ENCODE assay signal across 9 mouse cellular contexts in the genomic region with DNA sequence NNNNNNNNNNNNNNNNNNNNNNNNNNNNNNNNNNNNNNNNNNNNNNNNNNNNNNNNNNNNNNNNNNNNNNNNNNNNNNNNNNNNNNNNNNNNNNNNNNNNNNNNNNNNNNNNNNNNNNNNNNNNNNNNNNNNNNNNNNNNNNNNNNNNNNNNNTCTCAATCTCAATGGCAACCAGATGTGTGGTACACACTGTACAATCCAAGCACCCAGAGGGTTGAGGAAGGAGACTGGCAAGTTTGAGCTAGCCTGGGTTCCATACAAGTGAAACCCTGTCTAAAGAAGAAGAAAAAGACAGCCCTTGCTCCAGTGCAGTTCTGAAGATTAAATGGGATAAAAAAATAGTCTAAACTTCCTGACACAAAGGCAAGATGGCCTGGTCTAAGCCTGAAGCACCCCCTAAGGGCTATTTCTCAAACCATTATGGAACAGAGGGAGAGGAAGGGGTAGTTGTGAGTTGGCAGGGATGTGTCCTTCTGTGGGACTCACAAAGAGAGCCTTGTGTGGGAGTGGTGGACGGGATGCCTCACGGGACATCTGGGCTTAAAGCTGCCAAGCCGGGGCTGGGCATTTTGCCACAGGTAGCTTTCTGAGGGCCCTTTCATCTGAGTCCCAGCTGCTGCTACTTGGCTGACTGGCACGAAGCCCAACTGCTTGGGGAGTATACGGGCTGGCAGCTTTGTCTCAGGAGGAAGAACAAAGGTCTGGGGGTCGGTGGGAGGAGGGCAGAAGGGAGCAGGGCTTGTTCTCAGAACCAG. TPM values are rescaled to one million over a fixed set of nuclear protein-coding genes. Genes with fewer than 3 reads are reported as not detected.
DNase-seq lines count a peak whose midpoint lies in the region; ATAC-seq lines count a peak whose summit lies in the region.
"Had no signal": no experiment of that assay in that cellular context is flagged by ENCODE, and none has a peak within 500 bp of the region (broad histone marks: within the 10 kb centered on the region; RNA-seq: fewer than 3 reads in every experiment).

No protein-coding gene starts in this region.

- WGBS in forebrain, embryonic 15.5 days, result 10% methylated on average over 6 of the region's 6 CpGs
- WGBS in lung, embryonic 16.5 days, result 7% methylated on average over 6 of the region's 6 CpGs

- H3K27me3 ChIP-seq in forebrain, embryonic 15.5 days, result no peaks in the 10 kb centered on the region
- no peaks in the 10 kb centered on the region for H3K27me3 ChIP-seq in lung, embryonic 16.5 days (ENCODE audit: control insufficient read depth, insufficient read depth, low read depth, low read length)
- H3K27me3 ChIP-seq: liver, embryonic 13.5 days had no signal

- no peak overlapping the region for H3K4me3 ChIP-seq in forebrain, embryonic 15.5 days
- H3K4me3 ChIP-seq in lung, embryonic 16.5 days (ENCODE audit: low read length), result no peak overlapping the region
- H3K4me3 ChIP-seq: liver, embryonic 13.5 days had no signal

- no peak overlapping the region for H3K4me2 ChIP-seq in forebrain, embryonic 15.5 days (replicated peaks)
- no peak overlapping the region for H3K4me2 ChIP-seq in lung, embryonic 16.5 days (ENCODE audit: low read depth, low read length)
- H3K4me2 ChIP-seq: liver, embryonic 13.5 days had no signal

- 0 out of 2 replicates have a peak overlapping the region, but pooled peaks have one; percentile 1 for H3K9ac ChIP-seq in forebrain, embryonic 15.5 days (replicated peaks)
- no peak overlapping the region for H3K9ac ChIP-seq in lung, embryonic 16.5 days (ENCODE audit: low read length)
- H3K9ac ChIP-seq: liver, embryonic 13.5 days had no signal

- H3K36me3 ChIP-seq in forebrain, embryonic 15.5 days, result no peaks in the 10 kb centered on the region
- no peaks in the 10 kb centered on the region for H3K36me3 ChIP-seq in lung, embryonic 16.5 days (ENCODE audit: control insufficient read depth, insufficient read depth, low read length)
- H3K36me3 ChIP-seq: liver, embryonic 13.5 days had no signal

- ATAC-seq in forebrain, embryonic 15.5 days (replicated peaks), result peak; percentile 96
- ATAC-seq in lung, embryonic 16.5 days (ENCODE audit: low read depth), result peak; percentile 95
- no peak for ATAC-seq in megakaryocyte, adult 5-6 weeks (ENCODE audit: poor library complexity, severe bottlenecking)

- peak; percentile 33 for DNase-seq in retina, adult 2 months (ENCODE audit: low read depth, low spot score)
- no peak for DNase-seq in retina, embryonic 14.5 days (ENCODE audit: low spot score)
- DNase-seq in heart, postnatal 14 days, result peak; percentile 82 to 86
- peak; percentile 89 to 94 for DNase-seq in kidney, postnatal 36 days
- peak; percentile 97 to 98 for DNase-seq in right cerebral cortex, postnatal 10 days (ENCODE audit: low spot score in 2 of 2)
- DNase-seq: liver, embryonic 13.5 days had no signal

- H3K27ac ChIP-seq in forebrain, embryonic 15.5 days (replicated peaks), result peak overlapping the region; percentile 96
- peak overlapping the region; percentile 93 for H3K27ac ChIP-seq in lung, embryonic 16.5 days (ENCODE audit: low read length)
- H3K27ac ChIP-seq: liver, embryonic 13.5 days had no signal

- intact Hi-C loops in heart, postnatal 14 days (cut with DNase I), result no loop called here

- peaks cover 16% of the 10 kb centered on the region for H3K4me1 ChIP-seq in forebrain, embryonic 15.5 days
- H3K4me1 ChIP-seq in lung, embryonic 16.5 days (replicated peaks; ENCODE audit: control insufficient read depth, insufficient read depth, low read length), result peaks cover 18% of the 10 kb centered on the region

- no peaks in the 10 kb centered on the region for H3K9me3 ChIP-seq in forebrain, embryonic 15.5 days
- H3K9me3 ChIP-seq in lung, embryonic 16.5 days (ENCODE audit: control insufficient read depth, low read length), result peaks cover 3% of the 10 kb centered on the region; the same call in 1 of the 2 replicates

RNA-seq across cellular contexts. Expression of a gene that starts 4.8 kb away (rescaled TPM):
- polyA plus RNA-seq in forebrain, embryonic 15.5 days (2015; fragmentation: Nextera tagmentation; extraction: Ambion mirVana), result 2.1 and 2.2 TPM in 2 replicates
- under 1 TPM; 0.29 to 0.41 TPM for total RNA-seq in heart, postnatal 14 days (2021)
- polyA plus RNA-seq in lung, embryonic 16.5 days (2015; fragmentation: Nextera tagmentation; extraction: Ambion mirVana), result 8.9 and 9.9 TPM in 2 replicates
- total RNA-seq in megakaryocyte, adult 5-6 weeks (2015), result 13.3 and 14.8 TPM in 2 replicates
- 3.9 and 4.9 TPM in 2 replicates for total RNA-seq in megakaryocyte, adult 5-6 weeks (2017)

RNA-seq across cellular contexts. Expression of a gene that starts 28.8 kb away (rescaled TPM):
- 4.1 and 5.6 TPM in 2 replicates for polyA plus RNA-seq in forebrain, embryonic 15.5 days (2015; fragmentation: Nextera tagmentation; extraction: Ambion mirVana)
- 10 to 100 TPM; 27.7 to 34.9 TPM for total RNA-seq in heart, postnatal 14 days (2021)
- 1.2 and 1.6 TPM in 2 replicates for polyA plus RNA-seq in lung, embryonic 16.5 days (2015; fragmentation: Nextera tagmentation; extraction: Ambion mirVana)
- total RNA-seq in megakaryocyte, adult 5-6 weeks (2015), result not detected in 2 replicates
- not detected in 2 replicates for total RNA-seq in megakaryocyte, adult 5-6 weeks (2017)
- polyA plus RNA-seq: liver, embryonic 13.5 days had no signal

RNA-seq across cellular contexts. Expression of a gene that starts 34.4 kb away (rescaled TPM):
- polyA plus RNA-seq in forebrain, embryonic 15.5 days (2015; fragmentation: Nextera tagmentation; extraction: Ambion mirVana), result 46.8 and 46.9 TPM in 2 replicates
- 10 to 100 TPM; 35.6 to 44.2 TPM for total RNA-seq in heart, postnatal 14 days (2021)
- 46.9 and 49.8 TPM in 2 replicates for polyA plus RNA-seq in lung, embryonic 16.5 days (2015; fragmentation: Nextera tagmentation; extraction: Ambion mirVana)
- 89.9 and 91.2 TPM in 2 replicates for total RNA-seq in megakaryocyte, adult 5-6 weeks (2015)
- total RNA-seq in megakaryocyte, adult 5-6 weeks (2017), result 49.6 and 51.4 TPM in 2 replicates

RNA-seq across cellular contexts. Expression of a gene that starts 46.5 kb away (rescaled TPM):
- polyA plus RNA-seq in forebrain, embryonic 15.5 days (2015; fragmentation: Nextera tagmentation; extraction: Ambion mirVana), result 460 and 479 TPM in 2 replicates
- 100 to 1,000 TPM; 516 to 524 TPM for total RNA-seq in heart, postnatal 14 days (2021)
- 350 and 370 TPM in 2 replicates for polyA plus RNA-seq in lung, embryonic 16.5 days (2015; fragmentation: Nextera tagmentation; extraction: Ambion mirVana)
- total RNA-seq in megakaryocyte, adult 5-6 weeks (2015), result 128 and 155 TPM in 2 replicates
- 225 and 237 TPM in 2 replicates for total RNA-seq in megakaryocyte, adult 5-6 weeks (2017)

Comparison
In these comparisons a context has a peak if more than half of its experiments do, and no peak if none do; other contexts are left out.
1. RNA of a gene that starts 28.8 kb away (total RNA-seq): 27.7 to 34.9 TPM in heart, postnatal 14 days; not detected in megakaryocyte, adult 5-6 weeks; every median in the first group is over 10 times any median in the second.